Mouse (Mus musculus): ENCODE results near the gene Cit. TPM values are rescaled to one million over a fixed set of nuclear protein-coding genes. Genes with fewer than 3 reads are reported as not detected.

The Cit gene
- total RNA-seq, 1 experiment, result 43.4 TPM

- no peak for TF ChIP-seq CHD2 (IDR thresholded peaks at IDR 0.05; ENCODE audit: low read depth, low read length)
- no peaks in the 10 kb centered on the region for H3K9me3 ChIP-seq (ENCODE audit: control insufficient read depth, insufficient read depth, low read depth, low read length)
- in situ Hi-C loops (cut with MboI; ENCODE audit: low sequenced_read_pairs in 2 of 2, unreplicated experiment in 2 of 2), result no loop called here
- H3K4me3 ChIP-seq (ENCODE audit: insufficient read depth in 1 of 2, low read depth in 1 of 2, low read length in 2 of 2, poor library complexity in 1 of 2, severe bottlenecking in 1 of 2), result no peak overlapping the region
- no peak overlapping the region for H3K9ac ChIP-seq (ENCODE audit: insufficient read depth, low read depth, low read length, poor library complexity, severe bottlenecking)
- DNase-seq (ENCODE audit: low read depth, low spot score), result no peak
- H3K27ac ChIP-seq (ENCODE audit: insufficient read depth, low read depth, low read length, poor library complexity, severe bottlenecking), result no peak overlapping the region
- H3K36me3 ChIP-seq (ENCODE audit: control insufficient read depth, insufficient read depth, low read length, poor library complexity, severe bottlenecking), result peaks cover 5% of the 10 kb centered on the region; the same call in 1 of the 2 replicates
- H3K4me1 ChIP-seq (ENCODE audit: control insufficient read depth in 2 of 2, insufficient read depth in 2 of 2, low read length in 2 of 2, poor library complexity in 1 of 2), result peaks cover 2 to 22% of the 10 kb centered on the region in 2 experiments; a peak in 2 of 4 replicates
These were observed 158.1 kb downstream of the Cit start for GRCm38 (mm10) chr5:116003154-116003553.

DNA sequence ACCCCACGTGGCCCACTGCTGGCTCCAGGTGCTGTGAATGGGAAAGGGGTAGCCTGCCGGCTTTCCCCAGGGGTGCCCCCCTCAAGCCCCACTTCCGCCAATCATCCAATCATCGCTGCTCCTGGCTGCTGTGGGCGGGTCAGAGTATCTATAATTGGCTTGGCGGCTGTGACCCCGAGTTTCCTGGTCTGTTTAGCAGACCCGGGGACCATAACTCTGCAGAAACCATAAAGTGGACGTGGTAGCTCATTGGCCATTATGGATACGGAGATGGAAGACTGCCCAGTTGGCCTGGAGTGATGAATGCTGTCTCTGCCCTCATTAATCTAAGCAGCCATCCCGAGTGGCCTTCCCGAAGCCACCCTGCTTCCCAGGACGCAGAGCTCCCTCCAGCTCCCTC, 158.7 kb downstream of the Cit start:
- no peak for TF ChIP-seq MAFK (IDR thresholded peaks at IDR 0.05; ENCODE audit: insufficient read depth, low read depth, low read length)
- peak overlapping the region; percentile 11 to 13; a peak in 2 of 4 replicates for H3K4me3 ChIP-seq (ENCODE audit: insufficient read depth in 1 of 2, low read depth in 1 of 2, low read length in 2 of 2, poor library complexity in 1 of 2, severe bottlenecking in 1 of 2)
- H3K9me3 ChIP-seq (ENCODE audit: control insufficient read depth, insufficient read depth, low read depth, low read length), result no peaks in the 10 kb centered on the region
- peaks cover 5% of the 10 kb centered on the region; the same call in 1 of the 2 replicates for H3K36me3 ChIP-seq (ENCODE audit: control insufficient read depth, insufficient read depth, low read length, poor library complexity, severe bottlenecking)
- peak overlapping the region; percentile 4; the same call in 1 of the 2 replicates for H3K9ac ChIP-seq (ENCODE audit: insufficient read depth, low read depth, low read length, poor library complexity, severe bottlenecking)
- in situ Hi-C loops (cut with MboI; ENCODE audit: low sequenced_read_pairs in 2 of 2, unreplicated experiment in 2 of 2), result no loop called here
- no peak for DNase-seq (ENCODE audit: low read depth, low spot score)
- no peak overlapping the region for H3K27ac ChIP-seq (ENCODE audit: insufficient read depth, low read depth, low read length, poor library complexity, severe bottlenecking)
- peaks cover 2 to 22% of the 10 kb centered on the region in 2 experiments; a peak in 2 of 4 replicates for H3K4me1 ChIP-seq (ENCODE audit: control insufficient read depth in 2 of 2, insufficient read depth in 2 of 2, low read length in 2 of 2, poor library complexity in 1 of 2)

DNA sequence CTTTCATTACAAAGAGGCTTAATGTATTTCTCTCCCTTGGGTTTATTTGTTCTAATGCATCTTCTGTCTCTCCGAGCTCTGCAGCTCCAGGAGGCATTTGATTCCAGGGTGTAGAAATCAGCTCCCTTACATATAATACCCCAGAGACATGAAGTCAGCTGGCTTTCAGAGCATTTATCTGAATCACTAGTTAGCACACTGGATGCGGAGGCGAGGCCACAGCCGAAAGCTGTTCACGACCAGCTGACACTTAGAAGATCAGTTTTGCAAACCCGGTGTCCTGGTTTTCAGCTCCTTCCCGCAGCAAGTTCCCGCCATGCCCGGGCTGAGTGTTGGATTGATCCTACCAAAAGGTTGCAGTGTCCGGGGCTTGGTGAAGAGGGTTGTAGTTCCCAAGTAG, 159.2 kb downstream of the Cit start:
- in situ Hi-C loops (cut with MboI; ENCODE audit: low sequenced_read_pairs in 2 of 2, unreplicated experiment in 2 of 2), result no loop called here
- peaks cover 4% of the 10 kb centered on the region; the same call in 1 of the 2 replicates for H3K36me3 ChIP-seq (ENCODE audit: control insufficient read depth, insufficient read depth, low read length, poor library complexity, severe bottlenecking)

DNA sequence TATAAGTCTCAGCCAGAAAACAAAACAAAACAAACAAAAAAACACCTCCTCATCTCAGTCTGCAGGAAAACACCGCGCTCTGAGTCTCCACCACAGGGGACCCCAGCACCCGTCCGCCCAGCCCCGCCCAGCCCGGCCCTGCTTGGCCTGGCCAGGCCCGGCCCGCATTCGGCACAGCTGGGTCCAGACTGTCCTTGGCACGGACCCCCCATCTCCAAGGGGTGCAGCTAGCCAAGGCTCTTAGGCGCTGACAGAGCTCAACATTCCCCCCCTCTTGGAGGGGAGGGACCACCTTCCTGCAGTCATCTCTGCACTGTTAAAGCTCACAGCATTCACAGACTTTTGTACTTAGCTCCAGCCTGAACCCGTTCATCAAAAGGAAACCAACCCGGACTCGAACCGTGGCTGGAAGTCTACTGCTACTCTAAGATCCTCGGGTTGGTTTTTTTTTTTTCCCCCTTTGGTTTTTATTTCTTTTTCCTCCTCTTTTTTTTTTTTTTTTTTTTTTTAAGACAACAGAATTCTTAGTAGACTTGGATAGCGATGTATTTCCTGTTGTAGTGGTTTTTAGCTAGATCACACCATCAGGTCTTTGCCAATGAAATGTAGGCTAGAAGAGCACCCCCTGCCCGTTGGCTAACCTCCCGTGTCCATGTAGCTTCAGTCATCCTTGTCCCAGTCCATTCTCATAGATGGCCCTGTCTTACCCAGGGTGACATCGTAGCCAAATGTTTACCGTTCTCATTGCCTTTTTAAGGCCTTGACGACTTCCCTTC, 161.4 kb downstream of the Cit start:
- peak; percentile 40 for DNase-seq (ENCODE audit: low read depth, low spot score)
- Histone ChIP-seq H3K27ac (ENCODE audit: insufficient read depth, low read depth, low read length, poor library complexity, severe bottlenecking) (no peak overlapping the region), H3K9me3 (ENCODE audit: control insufficient read depth, insufficient read depth, low read depth, low read length) (no peaks in the 10 kb centered on the region), H3K4me1 (ENCODE audit: control insufficient read depth in 2 of 2, insufficient read depth in 2 of 2, low read length in 2 of 2, poor library complexity in 1 of 2) (peaks cover 2 to 22% of the 10 kb centered on the region in 2 experiments; a peak in 2 of 4 replicates), H3K4me3 (ENCODE audit: insufficient read depth in 1 of 2, low read depth in 1 of 2, low read length in 2 of 2, poor library complexity in 1 of 2, severe bottlenecking in 1 of 2) (no peak overlapping the region), H3K9ac (ENCODE audit: insufficient read depth, low read depth, low read length, poor library complexity, severe bottlenecking) (no peak overlapping the region), H3K36me3 (ENCODE audit: control insufficient read depth, insufficient read depth, low read length, poor library complexity, severe bottlenecking) (no peaks in the 10 kb centered on the region; the same call in 1 of the 2 replicates)
- TF ChIP-seq ZC3H11A (IDR thresholded peaks at IDR 0.05; ENCODE audit: borderline replicate concordance, low read depth, low read length) (no peak), ZNF384 (IDR thresholded peaks at IDR 0.05; ENCODE audit: low read depth, low read length) (peak; percentile 57; the same call in 1 of the 2 replicates), CHD2 (IDR thresholded peaks at IDR 0.05; ENCODE audit: low read depth, low read length) (no peak)
- in situ Hi-C loops (cut with MboI; ENCODE audit: low sequenced_read_pairs in 2 of 2, unreplicated experiment in 2 of 2), result no loop called here

More for the DNA sequence above, 159.2 kb downstream of the Cit start:
- H3K27ac ChIP-seq (ENCODE audit: insufficient read depth, low read depth, low read length, poor library complexity, severe bottlenecking), result no peak overlapping the region
- TF ChIP-seq ZC3H11A (IDR thresholded peaks at IDR 0.05; ENCODE audit: borderline replicate concordance, low read depth, low read length), result no peak
- TF ChIP-seq ZNF384 (IDR thresholded peaks at IDR 0.05; ENCODE audit: low read depth, low read length), result no peak
- TF ChIP-seq HCFC1 (IDR thresholded peaks at IDR 0.05; ENCODE audit: borderline replicate concordance, insufficient read depth, low read length), result no peak
- no peak for TF ChIP-seq CHD2 (IDR thresholded peaks at IDR 0.05; ENCODE audit: low read depth, low read length)
- TF ChIP-seq MAFK (IDR thresholded peaks at IDR 0.05; ENCODE audit: insufficient read depth, low read depth, low read length), result no peak
- H3K9me3 ChIP-seq (ENCODE audit: control insufficient read depth, insufficient read depth, low read depth, low read length), result no peaks in the 10 kb centered on the region
- no peak for DNase-seq (ENCODE audit: low read depth, low spot score)
- H3K4me3 ChIP-seq (ENCODE audit: insufficient read depth in 1 of 2, low read depth in 1 of 2, low read length in 2 of 2, poor library complexity in 1 of 2, severe bottlenecking in 1 of 2), result no peak overlapping the region
- H3K4me1 ChIP-seq (ENCODE audit: control insufficient read depth in 2 of 2, insufficient read depth in 2 of 2, low read length in 2 of 2, poor library complexity in 1 of 2), result peaks cover 2 to 22% of the 10 kb centered on the region in 2 experiments; a peak in 2 of 4 replicates
- no peak overlapping the region for H3K9ac ChIP-seq (ENCODE audit: insufficient read depth, low read depth, low read length, poor library complexity, severe bottlenecking)

- Histone ChIP-seq H3K9ac (ENCODE audit: insufficient read depth, low read depth, low read length, poor library complexity, severe bottlenecking) (peak overlapping the region; percentile 51; the same call in 1 of the 2 replicates), H3K4me3 (ENCODE audit: insufficient read depth in 1 of 2, low read depth in 1 of 2, low read length in 2 of 2, poor library complexity in 1 of 2, severe bottlenecking in 1 of 2) (no peak overlapping the region; a peak in 1 of 4 replicates), H3K9me3 (ENCODE audit: control insufficient read depth, insufficient read depth, low read depth, low read length) (no peaks in the 10 kb centered on the region), H3K27ac (ENCODE audit: insufficient read depth, low read depth, low read length, poor library complexity, severe bottlenecking) (peak overlapping the region; percentile 65; the same call in 1 of the 2 replicates), H3K4me1 (ENCODE audit: control insufficient read depth in 2 of 2, insufficient read depth in 2 of 2, low read length in 2 of 2, poor library complexity in 1 of 2) (peaks cover 2 to 23% of the 10 kb centered on the region in 2 experiments; a peak in 2 of 4 replicates), H3K36me3 (ENCODE audit: control insufficient read depth, insufficient read depth, low read length, poor library complexity, severe bottlenecking) (no peaks in the 10 kb centered on the region; the same call in 1 of the 2 replicates)
- in situ Hi-C loops (cut with MboI; ENCODE audit: low sequenced_read_pairs in 2 of 2, unreplicated experiment in 2 of 2), result no loop called here
- TF ChIP-seq HCFC1 (IDR thresholded peaks at IDR 0.05; ENCODE audit: borderline replicate concordance, insufficient read depth, low read length), result no peak
- TF ChIP-seq CHD2 (IDR thresholded peaks at IDR 0.05; ENCODE audit: low read depth, low read length), result no peak
- TF ChIP-seq MAFK (IDR thresholded peaks at IDR 0.05; ENCODE audit: insufficient read depth, low read depth, low read length), result no peak
- TF ChIP-seq ZC3H11A (IDR thresholded peaks at IDR 0.05; ENCODE audit: borderline replicate concordance, low read depth, low read length), result no peak
- no peak for TF ChIP-seq ZNF384 (IDR thresholded peaks at IDR 0.05; ENCODE audit: low read depth, low read length)
- peak; percentile 52 for DNase-seq (ENCODE audit: low read depth, low spot score)
These were observed 162.6 kb downstream of the Cit start for GRCm38 (mm10) chr5:116007723-116008122.

All from ES-E14 (cell line).